Mouse (Mus musculus): Measurements from ENCODE around the gene Mafb. TPM values are rescaled to one million over a fixed set of nuclear protein-coding genes. Genes with fewer than 3 reads are reported as not detected.

Gene Mafb
- polyA plus RNA-seq, 1 experiment from 2014 or later = 31.5 TPM

DNA sequence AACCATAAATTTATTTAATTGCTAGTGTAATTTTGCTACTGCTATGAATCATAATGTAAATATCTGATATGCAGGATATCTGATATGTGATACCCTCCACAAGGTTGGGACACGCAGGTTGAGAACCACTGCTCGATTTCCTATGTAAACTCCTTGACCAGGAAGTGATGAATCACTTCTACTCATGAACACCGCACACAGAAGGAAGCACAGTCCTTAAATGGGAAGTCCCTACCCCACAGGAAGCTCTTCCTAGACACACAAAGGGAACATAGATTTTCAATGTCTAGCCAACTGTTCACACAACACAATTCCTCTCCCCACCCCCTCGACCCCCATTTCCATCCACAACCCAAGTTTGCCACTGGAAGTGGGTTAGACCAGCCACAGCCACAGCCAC lies 48.6 kb downstream of the Mafb start:
- Histone ChIP-seq H3K4me1 (replicated peaks; ENCODE audit: insufficient read depth, low read length) (no peaks in the 10 kb centered on the region), H3K9ac (ENCODE audit: low read depth, low read length) (no peak overlapping the region), H3K36me3 (ENCODE audit: insufficient read depth, low read length) (no peaks in the 10 kb centered on the region), H3K4me2 (ENCODE audit: low read length) (no peak overlapping the region), H3K9me3 (replicated peaks; ENCODE audit: low read length) (no peaks in the 10 kb centered on the region), H3K4me3 (replicated peaks; ENCODE audit: low read depth, low read length) (no peak overlapping the region), H3K27me3 (ENCODE audit: insufficient read depth, low read length) (no peaks in the 10 kb centered on the region), H3K27ac (no peak overlapping the region)
- TF ChIP-seq CTCF (IDR thresholded peaks at IDR 0.05; ENCODE audit: low read depth) = no peak
- 35% methylated on average over 4 of the region's 4 CpGs for WGBS
- ATAC-seq (replicated peaks; ENCODE audit: low FRiP score, low read depth) (no peak), DNase-seq (ENCODE audit: low spot score) (peak; percentile 53)

Other genes with a start within 250 kb of the Mafb start
- 0.28 and 0.49 TPM in 2 replicates for gene Gm826, start 32.9 kb downstream of the Mafb start, polyA plus RNA-seq (2015; fragmentation: Nextera tagmentation; extraction: Ambion mirVana)